Mouse (Mus musculus): ENCODE results near the gene Fmo5.

Gene Fmo5

DNA sequence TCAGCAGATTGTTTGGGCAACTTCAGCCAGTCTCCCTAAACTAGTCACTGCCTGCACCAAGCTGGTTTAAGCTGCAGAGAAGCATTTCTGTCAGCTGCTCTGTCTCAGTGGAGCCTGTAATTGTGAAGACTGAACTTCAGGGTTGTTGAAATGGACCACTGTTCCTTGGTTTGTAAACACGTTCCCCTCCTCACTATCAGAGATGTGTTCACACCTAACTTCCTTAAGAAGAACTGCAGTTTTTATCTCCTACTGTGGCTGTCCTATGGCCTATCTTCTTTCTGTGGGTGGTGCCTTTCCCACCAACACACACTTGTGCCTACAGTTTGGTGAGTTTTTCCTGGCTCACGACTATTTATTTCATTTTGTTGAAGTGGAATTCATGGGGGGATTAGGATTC lies 60.7 kb downstream of the Fmo5 start:
- Histone ChIP-seq H3K4me3 (replicated peaks; ENCODE audit: low read length) (no peak overlapping the region), H3K36me3 (ENCODE audit: insufficient read depth, low read length) (no peaks in the 10 kb centered on the region), H3K9me3 (ENCODE audit: low read length) (no peaks in the 10 kb centered on the region), H3K4me1 (replicated peaks; ENCODE audit: low read depth, low read length) (peaks cover 36% of the 10 kb centered on the region), H3K27me3 (ENCODE audit: insufficient read depth, low read length) (peaks cover 40% of the 10 kb centered on the region)
- TF ChIP-seq NANOG (IDR thresholded peaks at IDR 0.05; ENCODE audit: borderline replicate concordance, low read length) (no peak), POU5F1 (IDR thresholded peaks at IDR 0.05; ENCODE audit: borderline replicate concordance, low read length) (no peak), CTCF (conservative IDR thresholded peaks at IDR 0.05; ENCODE audit: low read length) (no peak)

DNA sequence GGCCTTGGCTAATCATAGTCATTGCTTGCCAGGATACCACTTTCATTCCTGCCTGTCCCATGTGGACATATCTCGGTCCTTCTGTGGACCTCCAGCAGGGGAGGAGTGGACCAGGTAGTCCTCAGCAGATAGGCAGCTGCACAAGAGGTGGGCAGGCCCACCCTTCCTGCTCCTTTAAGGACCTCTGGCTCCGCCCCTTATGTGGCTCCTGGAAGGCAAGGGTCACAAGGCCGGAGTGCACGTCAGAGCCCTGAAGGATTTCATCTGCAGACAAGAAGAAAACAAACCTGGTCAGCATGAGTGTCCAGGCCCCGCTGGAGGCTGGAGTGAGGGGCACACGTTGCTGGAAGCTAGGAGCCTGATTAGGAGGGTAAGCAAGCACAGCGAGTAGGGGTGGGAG lies 62.0 kb downstream of the Fmo5 start:
- Histone ChIP-seq H3K4me1 (replicated peaks; ENCODE audit: low read depth, low read length) (peaks cover 26% of the 10 kb centered on the region), H3K36me3 (ENCODE audit: insufficient read depth, low read length) (no peaks in the 10 kb centered on the region), H3K9me3 (ENCODE audit: low read length) (no peaks in the 10 kb centered on the region), H3K4me3 (replicated peaks; ENCODE audit: low read length) (peak overlapping the region; percentile 39), H3K27me3 (ENCODE audit: insufficient read depth, low read length) (peaks cover 34% of the 10 kb centered on the region)
- no peak for TF ChIP-seq CTCF (conservative IDR thresholded peaks at IDR 0.05; ENCODE audit: low read length)
- no peak for TF ChIP-seq NANOG (IDR thresholded peaks at IDR 0.05; ENCODE audit: borderline replicate concordance, low read length)
- TF ChIP-seq POU5F1 (IDR thresholded peaks at IDR 0.05; ENCODE audit: borderline replicate concordance, low read length): no peak

DNA sequence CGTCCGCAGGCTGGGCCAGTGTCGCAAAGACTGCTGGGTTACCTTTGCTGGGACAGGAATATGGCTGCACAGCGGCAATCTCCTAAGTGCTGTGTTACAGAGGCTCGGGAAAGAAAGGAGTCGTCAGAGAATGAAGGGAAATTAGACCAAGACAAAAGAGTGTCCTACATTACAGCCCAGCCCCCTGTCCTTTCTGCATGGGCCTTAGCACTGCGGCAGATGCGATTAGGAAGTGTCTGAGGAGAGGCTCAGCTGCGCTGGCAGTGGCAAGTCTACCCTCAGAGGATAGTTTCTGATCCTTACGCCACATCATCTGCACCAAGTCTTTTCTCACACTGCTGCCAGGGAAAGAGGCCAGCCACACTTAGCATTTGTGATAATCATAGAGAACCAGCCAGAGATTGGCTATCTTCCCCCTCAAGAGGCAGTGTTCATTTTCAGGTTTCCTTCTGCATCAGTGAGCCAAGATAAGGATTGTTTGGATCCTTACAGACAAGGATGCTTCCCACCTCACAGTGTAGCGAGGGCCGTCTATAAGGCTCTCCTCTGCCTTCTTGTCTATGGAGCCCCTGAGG lies 62.9 kb downstream of the Fmo5 start:
- Histone ChIP-seq H3K36me3 (ENCODE audit: insufficient read depth, low read length) (no peaks in the 10 kb centered on the region), H3K4me1 (replicated peaks; ENCODE audit: low read depth, low read length) (peaks cover 26% of the 10 kb centered on the region), H3K4me3 (replicated peaks; ENCODE audit: low read length) (no peak overlapping the region; the same call in 1 of the 2 replicates), H3K27me3 (ENCODE audit: insufficient read depth, low read length) (peaks cover 26% of the 10 kb centered on the region), H3K9me3 (ENCODE audit: low read length) (no peaks in the 10 kb centered on the region)
- no peak for TF ChIP-seq CTCF (conservative IDR thresholded peaks at IDR 0.05; ENCODE audit: low read length)
- no peak for TF ChIP-seq POU5F1 (IDR thresholded peaks at IDR 0.05; ENCODE audit: borderline replicate concordance, low read length)
- TF ChIP-seq NANOG (IDR thresholded peaks at IDR 0.05; ENCODE audit: borderline replicate concordance, low read length): no peak

DNA sequence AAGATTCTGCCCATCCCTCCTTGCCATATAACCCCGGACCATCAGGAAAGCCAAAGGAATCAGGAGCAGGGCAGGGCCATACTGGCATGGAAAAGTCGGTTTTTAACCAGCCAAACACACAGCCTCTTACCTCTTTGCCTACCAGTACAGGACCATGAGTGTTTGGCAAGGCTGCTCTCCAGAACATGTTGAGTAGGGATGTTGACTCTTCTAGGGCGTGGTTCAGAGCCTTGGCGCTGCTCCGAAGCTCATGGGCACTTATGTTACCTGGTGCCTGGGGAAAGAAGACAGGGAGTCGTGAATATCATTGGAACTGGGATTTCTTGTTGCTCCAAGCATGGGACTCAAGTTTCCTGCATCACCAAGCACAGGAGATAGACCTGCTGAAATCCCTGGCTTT lies 65.2 kb downstream of the Fmo5 start:
- Histone ChIP-seq H3K4me1 (replicated peaks; ENCODE audit: low read depth, low read length) (peaks cover 26% of the 10 kb centered on the region), H3K4me3 (replicated peaks; ENCODE audit: low read length) (no peak overlapping the region), H3K27me3 (ENCODE audit: insufficient read depth, low read length) (peaks cover 12% of the 10 kb centered on the region), H3K9me3 (ENCODE audit: low read length) (no peaks in the 10 kb centered on the region), H3K36me3 (ENCODE audit: insufficient read depth, low read length) (no peaks in the 10 kb centered on the region)
- TF ChIP-seq NANOG (IDR thresholded peaks at IDR 0.05; ENCODE audit: borderline replicate concordance, low read length) (no peak), POU5F1 (IDR thresholded peaks at IDR 0.05; ENCODE audit: borderline replicate concordance, low read length) (no peak), CTCF (conservative IDR thresholded peaks at IDR 0.05; ENCODE audit: low read length) (no peak)

DNA sequence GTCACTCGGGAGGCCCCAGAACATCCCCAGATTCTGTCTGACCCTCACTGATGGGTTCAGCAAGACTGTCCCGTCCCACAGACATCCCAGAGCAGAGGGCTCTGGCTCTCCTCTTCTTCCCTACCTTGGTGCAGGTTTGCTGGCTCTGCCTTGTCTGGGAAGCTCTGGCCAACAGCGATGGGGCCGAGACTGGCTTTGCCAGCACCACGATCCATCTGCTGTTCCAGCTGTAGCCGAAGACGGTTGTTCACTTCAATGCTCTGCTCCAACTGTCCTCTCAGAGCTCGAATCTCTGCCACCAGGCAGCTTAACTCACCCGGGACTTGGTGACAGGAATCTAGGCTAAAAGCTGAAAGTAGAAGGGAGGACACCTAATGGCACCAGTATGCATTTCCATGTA lies 68.3 kb downstream of the Fmo5 start:
- Histone ChIP-seq H3K9me3 (ENCODE audit: low read length) (no peaks in the 10 kb centered on the region), H3K4me1 (replicated peaks; ENCODE audit: low read depth, low read length) (peaks cover 8% of the 10 kb centered on the region), H3K4me3 (replicated peaks; ENCODE audit: low read length) (no peak overlapping the region), H3K36me3 (ENCODE audit: insufficient read depth, low read length) (no peaks in the 10 kb centered on the region), H3K27me3 (ENCODE audit: insufficient read depth, low read length) (peaks cover 9% of the 10 kb centered on the region)
- TF ChIP-seq POU5F1 (IDR thresholded peaks at IDR 0.05; ENCODE audit: borderline replicate concordance, low read length) (no peak), CTCF (conservative IDR thresholded peaks at IDR 0.05; ENCODE audit: low read length) (no peak), NANOG (IDR thresholded peaks at IDR 0.05; ENCODE audit: borderline replicate concordance, low read length) (no peak)

DNA sequence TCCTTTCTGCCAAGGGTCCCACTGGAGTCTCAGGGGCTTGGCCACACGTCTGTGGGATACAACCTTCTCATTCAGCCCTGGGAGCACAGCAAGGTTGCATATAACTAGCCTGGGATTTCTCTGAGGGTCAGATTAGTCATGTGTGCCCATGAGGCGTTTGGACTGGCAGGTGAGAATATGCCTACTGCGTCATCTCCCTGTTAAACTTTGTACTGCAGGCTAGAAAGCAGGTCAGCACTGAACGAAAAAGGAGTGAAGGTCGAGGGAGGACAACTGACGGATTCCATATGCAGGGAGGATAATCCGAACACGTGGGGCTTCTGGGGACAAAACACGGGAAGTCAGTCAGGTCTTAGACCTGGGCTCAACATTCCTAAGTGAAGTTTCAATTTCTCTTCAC lies 68.7 kb downstream of the Fmo5 start:
- Histone ChIP-seq H3K4me1 (replicated peaks; ENCODE audit: low read depth, low read length) (peaks cover 4% of the 10 kb centered on the region), H3K9me3 (ENCODE audit: low read length) (no peaks in the 10 kb centered on the region), H3K27me3 (ENCODE audit: insufficient read depth, low read length) (peaks cover 12% of the 10 kb centered on the region), H3K4me3 (replicated peaks; ENCODE audit: low read length) (no peak overlapping the region), H3K36me3 (ENCODE audit: insufficient read depth, low read length) (no peaks in the 10 kb centered on the region)
- TF ChIP-seq CTCF (conservative IDR thresholded peaks at IDR 0.05; ENCODE audit: low read length): no peak
- no peak for TF ChIP-seq NANOG (IDR thresholded peaks at IDR 0.05; ENCODE audit: borderline replicate concordance, low read length)
- no peak for TF ChIP-seq POU5F1 (IDR thresholded peaks at IDR 0.05; ENCODE audit: borderline replicate concordance, low read length)

DNA sequence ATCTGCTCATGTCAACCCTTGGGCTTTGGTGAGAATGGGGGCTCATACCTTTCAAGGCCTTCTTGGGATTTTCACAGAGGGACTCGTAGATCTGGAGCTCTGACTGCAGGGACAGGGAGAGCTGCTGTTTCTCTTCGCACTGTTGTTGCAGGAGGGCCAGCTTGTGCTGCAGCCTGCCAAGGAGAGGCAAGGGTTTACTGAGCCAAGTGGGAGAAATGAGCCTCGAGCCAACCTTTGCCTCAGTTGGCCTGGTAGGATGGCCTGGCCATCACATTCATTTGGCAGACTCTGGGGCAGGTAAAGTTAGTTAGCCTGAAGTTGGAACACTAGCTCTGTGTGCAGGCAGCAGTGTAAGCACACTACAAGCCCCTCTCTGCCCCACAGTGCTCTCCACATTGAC lies 70.5 kb downstream of the Fmo5 start:
- Histone ChIP-seq H3K9me3 (ENCODE audit: low read length) (no peaks in the 10 kb centered on the region), H3K36me3 (ENCODE audit: insufficient read depth, low read length) (no peaks in the 10 kb centered on the region), H3K27me3 (ENCODE audit: insufficient read depth, low read length) (peaks cover 19% of the 10 kb centered on the region), H3K4me3 (replicated peaks; ENCODE audit: low read length) (no peak overlapping the region), H3K4me1 (replicated peaks; ENCODE audit: low read depth, low read length) (no peaks in the 10 kb centered on the region)
- TF ChIP-seq CTCF (conservative IDR thresholded peaks at IDR 0.05; ENCODE audit: low read length) (no peak), NANOG (IDR thresholded peaks at IDR 0.05; ENCODE audit: borderline replicate concordance, low read length) (no peak), POU5F1 (IDR thresholded peaks at IDR 0.05; ENCODE audit: borderline replicate concordance, low read length) (no peak)

DNA sequence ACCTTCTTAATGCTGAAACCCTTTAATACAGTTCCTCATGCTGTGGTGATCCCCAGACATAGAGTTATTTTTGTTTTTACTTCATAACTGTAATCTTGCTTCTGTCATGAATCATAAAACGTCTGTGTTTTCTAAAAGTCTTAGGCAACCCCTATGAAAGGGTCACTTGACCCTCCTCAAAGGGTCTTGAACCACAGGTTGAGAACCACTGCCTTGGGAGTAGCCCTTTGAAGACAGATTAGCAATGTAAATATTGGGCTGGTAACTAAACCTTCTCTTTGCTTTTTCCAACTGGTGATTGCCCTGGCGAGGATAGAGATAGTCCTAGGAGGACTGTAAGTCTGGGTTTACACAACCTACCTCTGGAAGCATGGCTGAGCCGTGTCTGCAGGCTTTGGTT lies 72.6 kb downstream of the Fmo5 start:
- Histone ChIP-seq H3K9me3 (ENCODE audit: low read length) (no peaks in the 10 kb centered on the region), H3K4me1 (replicated peaks; ENCODE audit: low read depth, low read length) (no peaks in the 10 kb centered on the region), H3K4me3 (replicated peaks; ENCODE audit: low read length) (no peak overlapping the region), H3K27me3 (ENCODE audit: insufficient read depth, low read length) (peaks cover 19% of the 10 kb centered on the region), H3K36me3 (ENCODE audit: insufficient read depth, low read length) (no peaks in the 10 kb centered on the region)
- TF ChIP-seq NANOG (IDR thresholded peaks at IDR 0.05; ENCODE audit: borderline replicate concordance, low read length): no peak
- no peak for TF ChIP-seq CTCF (conservative IDR thresholded peaks at IDR 0.05; ENCODE audit: low read length)
- no peak for TF ChIP-seq POU5F1 (IDR thresholded peaks at IDR 0.05; ENCODE audit: borderline replicate concordance, low read length)

DNA sequence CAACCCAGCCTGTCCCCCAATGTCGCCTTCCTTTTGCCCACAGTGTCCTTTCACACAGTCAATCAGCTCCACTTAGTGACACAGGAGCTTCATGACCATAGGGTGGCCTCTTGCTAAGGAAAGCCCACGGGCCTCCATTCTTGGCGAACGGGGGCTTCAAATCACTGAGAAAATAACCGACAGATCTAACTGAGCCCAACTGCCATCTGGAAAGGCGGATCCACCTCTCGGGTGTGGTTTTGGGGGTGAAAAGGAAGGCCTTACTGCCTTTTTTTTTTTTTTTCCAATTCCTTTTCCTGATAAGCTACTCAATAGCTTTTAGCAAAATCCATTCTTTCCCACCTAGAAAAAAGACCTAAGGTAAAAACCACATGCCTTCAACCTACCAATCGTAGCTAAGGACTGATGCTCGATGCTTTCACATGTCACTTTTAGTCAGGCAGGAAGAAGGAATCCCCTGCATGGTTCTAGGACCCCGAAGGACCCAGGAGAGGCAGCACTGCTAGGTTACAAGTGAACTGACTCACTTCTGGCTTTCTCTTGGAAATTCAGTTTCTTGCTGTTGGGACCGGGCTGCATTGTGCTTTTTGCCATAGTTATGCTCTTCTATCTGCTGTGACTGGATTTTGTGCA lies 74.0 kb downstream of the Fmo5 start:
- Histone ChIP-seq H3K4me3 (replicated peaks; ENCODE audit: low read length) (no peak overlapping the region), H3K36me3 (ENCODE audit: insufficient read depth, low read length) (no peaks in the 10 kb centered on the region), H3K27me3 (ENCODE audit: insufficient read depth, low read length) (peaks cover 19% of the 10 kb centered on the region), H3K9me3 (ENCODE audit: low read length) (no peaks in the 10 kb centered on the region), H3K4me1 (replicated peaks; ENCODE audit: low read depth, low read length) (no peaks in the 10 kb centered on the region)
- TF ChIP-seq CTCF (conservative IDR thresholded peaks at IDR 0.05; ENCODE audit: low read length) (no peak), NANOG (IDR thresholded peaks at IDR 0.05; ENCODE audit: borderline replicate concordance, low read length) (no peak), POU5F1 (IDR thresholded peaks at IDR 0.05; ENCODE audit: borderline replicate concordance, low read length) (no peak)

All from E14TG2a.4 (cell line).